Mouse (Mus musculus) cerebellum, adult 9-11 months (tissue): ENCODE measurements around the gene Mrpl32.
A peak's percentile ranks its signal among the peaks of the same experiment; 100 is the strongest.

ENCODE experiments used
- DNase-seq: peaks from one replicate; pipeline ENCODE4 v3.0.0; 2022

The Mrpl32 gene

DNA sequence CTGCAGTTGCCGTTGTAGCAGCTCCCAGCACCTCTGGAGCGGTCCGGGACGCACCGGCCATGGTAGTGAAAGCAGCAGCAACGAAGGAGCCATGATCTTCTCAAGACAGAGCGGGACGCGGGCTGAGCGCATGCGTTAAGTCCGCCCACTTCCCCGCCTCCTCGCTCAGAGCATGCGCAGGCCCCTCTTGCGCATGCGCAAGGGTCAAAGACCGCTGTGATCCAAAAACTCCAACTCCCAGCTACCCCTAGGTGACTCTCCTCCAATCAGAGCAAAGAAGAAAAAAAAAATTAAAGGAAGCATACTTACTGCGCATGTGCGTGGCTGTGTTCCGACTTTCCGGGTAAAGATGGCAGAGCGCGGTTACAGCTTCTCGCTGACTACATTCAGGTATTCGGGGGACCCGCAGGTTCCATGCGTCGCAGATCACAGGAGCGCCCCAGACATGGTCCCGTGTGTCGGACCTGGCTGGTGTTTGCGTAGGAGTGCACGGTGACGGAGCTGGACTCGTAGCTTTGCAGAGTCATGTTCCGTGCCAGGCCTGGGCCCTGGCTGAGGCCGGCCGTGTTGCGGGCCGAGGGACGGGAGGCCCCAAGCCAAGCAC is at the start of gene Mrpl32, which contains the start of gene Psma2:
TSS of gene Mrpl32 (minus strand) at position 240 of the 604 bp plus-strand sequence.
TSS of gene Psma2 (plus strand) at position 315 of the 604 bp plus-strand sequence.
- DNase-seq: peak; percentile 99

- no peak for DNase-seq
Measured at GRCm38 (mm10) chr13:14649301-14649700, 36.3 kb upstream of the Mrpl32 start.

- no peak for DNase-seq
Measured at GRCm38 (mm10) chr13:14639998-14640397, 27.0 kb upstream of the Mrpl32 start.

GRCm38 (mm10) chr13:14629726-14630641 is 17.0 kb upstream of the Mrpl32 start, which contains the start of gene AW209491:
AW209491 (plus strand) TSS chr13:14630154.
- peak; percentile 96 for DNase-seq

DNA sequence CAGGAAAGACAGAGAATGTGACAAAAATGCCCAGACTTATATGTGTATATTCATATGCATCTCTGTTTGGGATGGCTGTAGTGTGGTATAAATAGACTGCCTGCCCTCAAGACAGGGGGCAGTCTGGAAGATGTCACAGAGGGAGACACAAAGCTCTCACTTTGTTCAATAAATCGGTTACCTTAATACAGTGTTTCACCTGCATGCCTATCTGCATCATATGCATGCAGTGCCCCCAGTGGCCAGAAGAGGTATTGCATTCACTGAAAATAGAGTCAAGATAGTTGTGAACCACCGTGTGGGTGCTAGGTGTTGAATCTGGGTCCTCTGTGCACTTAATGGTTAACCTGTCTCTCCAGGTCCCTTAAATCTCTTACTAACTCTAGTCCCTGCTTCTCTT is 5.8 kb upstream of the Mrpl32 start:
- DNase-seq: peak; percentile 57

- no peak for DNase-seq
Measured at GRCm38 (mm10) chr13:14613553-14613952, 588 bp upstream of the Mrpl32 start.

GRCm38 (mm10) chr13:14612463-14612862 is 502 bp downstream of the Mrpl32 start:
- DNase-seq: no peak

DNA sequence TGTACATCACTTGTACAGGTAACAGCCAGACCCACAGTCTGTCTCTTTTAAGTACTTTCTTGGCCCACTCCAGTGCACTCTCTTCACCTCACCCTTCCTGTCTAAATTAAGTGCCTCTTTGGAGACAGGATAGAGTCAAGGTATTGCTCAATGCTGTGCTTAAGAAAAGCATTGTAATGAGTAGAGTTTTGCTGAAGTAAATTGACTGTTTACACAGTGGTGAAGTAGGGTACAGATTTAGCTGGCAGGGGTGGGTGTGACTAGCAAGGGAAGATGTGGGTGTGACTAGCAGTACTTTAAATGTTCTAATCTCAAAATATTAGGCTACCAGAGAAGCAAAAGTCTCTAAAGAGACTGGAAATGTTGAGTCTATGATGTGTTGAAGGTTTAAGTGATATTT is 5.3 kb downstream of the Mrpl32 start:
- DNase-seq: no peak

DNA sequence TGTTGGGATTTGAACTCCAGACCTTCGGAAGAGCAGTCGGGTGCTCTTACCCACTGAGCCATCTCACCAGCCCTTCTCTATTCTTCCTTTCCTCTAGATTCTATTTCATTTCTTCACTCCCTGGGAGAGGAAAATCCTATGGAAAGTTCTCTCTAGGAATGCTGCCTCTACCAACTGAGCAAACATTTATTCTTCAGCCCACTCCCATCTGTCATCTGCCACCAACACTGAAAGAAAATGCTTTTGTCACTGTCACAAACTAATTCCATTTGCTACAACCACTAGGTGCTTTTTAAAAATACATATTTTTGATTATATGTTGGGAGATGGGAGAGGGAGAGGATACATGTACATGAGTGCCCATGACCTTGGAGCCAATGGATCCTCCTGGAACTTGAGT is 10.2 kb downstream of the Mrpl32 start:
- DNase-seq: no peak

DNA sequence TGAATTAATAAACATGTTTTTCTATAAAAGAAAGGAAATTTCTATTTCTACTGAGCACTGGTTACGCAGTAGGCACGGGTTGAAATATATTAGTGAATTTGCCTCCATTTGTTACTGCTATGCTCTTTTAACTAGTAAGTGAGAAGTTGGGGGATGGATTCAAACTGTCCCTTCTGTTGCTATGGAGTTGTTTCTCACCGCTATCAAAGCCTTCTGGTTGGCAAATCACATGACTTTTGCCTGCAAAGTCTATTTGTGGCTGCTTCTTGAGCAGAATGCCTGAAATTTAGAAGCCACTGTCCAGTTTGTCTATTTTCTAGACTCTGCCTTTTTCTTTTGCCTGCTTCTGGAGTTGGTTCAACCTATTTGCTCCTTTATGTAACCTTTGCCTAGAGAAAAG is 32.6 kb downstream of the Mrpl32 start:
- DNase-seq: no peak

DNA sequence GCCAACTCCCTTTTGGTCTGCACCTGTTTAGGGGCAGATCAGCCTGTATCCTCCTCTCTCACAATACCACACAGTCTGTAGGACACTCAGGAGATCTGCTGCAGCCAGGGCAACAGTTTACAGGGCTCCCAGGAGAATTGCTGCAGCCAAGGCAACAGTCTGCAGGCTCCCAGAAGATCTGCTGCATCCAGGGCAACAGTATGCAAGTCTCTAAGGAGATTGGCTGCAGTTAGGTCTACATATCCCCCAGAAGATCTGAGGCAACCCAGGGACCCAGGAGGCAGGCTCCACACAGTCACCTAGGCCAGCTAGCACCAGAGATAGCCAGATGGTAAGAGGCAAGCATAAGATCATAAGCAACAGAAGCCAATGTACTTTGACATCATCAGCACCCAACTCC is 38.8 kb downstream of the Mrpl32 start:
- no peak for DNase-seq

- DNase-seq: no peak
Measured at GRCm38 (mm10) chr13:14561336-14561735, 51.6 kb downstream of the Mrpl32 start.
